In genomic region chr1:141776059-141776458, GRCm38 (mm10) we compare ENCODE assay signal across 17 mouse cellular contexts.
"Had no signal": no experiment of that assay in that cellular context is flagged by ENCODE, and none has a peak within 500 bp of the region (broad histone marks: within the 10 kb centered on the region; RNA-seq: fewer than 3 reads in every experiment).

No protein-coding gene starts in this region.

- DNase-seq: liver, postnatal 0 days; lung, adult 2 months; lung, postnatal 14 days; lung, postnatal 36 days; right cerebral cortex, postnatal 14 days; thymus, adult 2 months; thymus, postnatal 25 days; thymus, postnatal 4 days had no signal

- H3K4me2 ChIP-seq: lung, embryonic 15.5 days; midbrain, embryonic 12.5 days; midbrain, embryonic 15.5 days; neural tube, embryonic 12.5 days; stomach, embryonic 15.5 days had no signal

- ATAC-seq: liver, postnatal 0 days; lung, postnatal 0 days; midbrain, embryonic 15.5 days had no signal

- H3K4me3 ChIP-seq: lung, embryonic 15.5 days; megakaryocyte, embryonic 14.5 days; midbrain, embryonic 12.5 days; midbrain, embryonic 15.5 days; neural tube, embryonic 12.5 days; stomach, embryonic 15.5 days had no signal

- H3K9me3 ChIP-seq: lung, embryonic 15.5 days; megakaryocyte, embryonic 14.5 days; midbrain, embryonic 12.5 days; midbrain, embryonic 15.5 days; neural tube, embryonic 12.5 days; stomach, embryonic 15.5 days had no signal

- H3K4me1 ChIP-seq: lung, embryonic 15.5 days; megakaryocyte, embryonic 14.5 days; midbrain, embryonic 12.5 days; midbrain, embryonic 15.5 days; neural tube, embryonic 12.5 days; stomach, embryonic 15.5 days had no signal

- H3K36me3 ChIP-seq: lung, embryonic 15.5 days; midbrain, embryonic 12.5 days; midbrain, embryonic 15.5 days; neural tube, embryonic 12.5 days; stomach, embryonic 15.5 days had no signal

- H3K27me3 ChIP-seq: lung, embryonic 15.5 days; megakaryocyte, embryonic 14.5 days; midbrain, embryonic 12.5 days; midbrain, embryonic 15.5 days; neural tube, embryonic 12.5 days; stomach, embryonic 15.5 days had no signal

- H3K27ac ChIP-seq: lung, embryonic 15.5 days; macrophage; midbrain, embryonic 12.5 days; midbrain, embryonic 15.5 days; neural tube, embryonic 12.5 days; stomach, embryonic 15.5 days; stomach, postnatal 0 days had no signal

- H3K9ac ChIP-seq: liver, postnatal 0 days; lung, embryonic 15.5 days; midbrain, embryonic 12.5 days; midbrain, embryonic 15.5 days; neural tube, embryonic 12.5 days; stomach, embryonic 15.5 days had no signal
